Mouse (Mus musculus) gastrocnemius, postnatal 4 days (tissue): ENCODE results near the gene Zfp248. TPM values are rescaled to one million over a fixed set of nuclear protein-coding genes. Genes with fewer than 3 reads are reported as not detected.

Source experiments
- DNase-seq, 2 experiments: peaks; one replicate each; pipeline ENCODE4 v3.0.0; 2021 to 2022; ENCODE audit warnings: low spot score in 2 of 2, mixed read lengths in 2 of 2
- microRNA-seq: library from miRNA; unstranded; fragments of <30 nt; microRNA quantifications from one replicate; pipeline ENCODE4 v1.2.0, GENCODE M21; 2021
- total RNA-seq, 2 experiments: library from RNA; stranded (reverse); gene quantifications; 2 replicates each; pipeline ENCODE4 v1.2.3; 2021

The Zfp248 gene
- total RNA-seq, 2 experiments from 2014 or later = 3.7 to 3.9 TPM

- no peak for DNase-seq
Measured at GRCm38 (mm10) chr6:118377611-118378010, 77.7 kb downstream of the Zfp248 start.

Small RNA genes within 50 kb of the gene (microRNA-seq; reads per million reads assigned to microRNA genes)
- not detected for gene Gm25953

Other genes with a start within 250 kb of the Zfp248 start
- gene Bms1, start 36.1 kb downstream of the Zfp248 start, total RNA-seq = 10 to 100 TPM; 26.8 to 30.9 TPM
- gene Zfp9, start 23.8 kb upstream of the Zfp248 start, total RNA-seq = 10 to 100 TPM; 16.7 to 20.2 TPM
- 1 to 10 TPM; 5.4 to 6.4 TPM for gene Ankrd26, start 106.7 kb upstream of the Zfp248 start, total RNA-seq